Mouse (Mus musculus) lung, embryonic 15.5 days (tissue): ENCODE measurements around the gene Akt3. TPM values are rescaled to one million over a fixed set of nuclear protein-coding genes. Genes with fewer than 3 reads are reported as not detected.

Experiments
- ATAC-seq: fragments of 200-750 bp; cut with Nextera tagmentation; 2 replicates; pipeline ENCODE4 v1.8.0; 2017; ENCODE audit warnings: moderate number of reproducible peaks, borderline replicate concordance; ENCODE audit not compliant: low FRiP score, low TSS enrichment; ENCODE audit errors: extremely low read depth
- H3K27ac ChIP-seq: fragments of 300-500 bp; sonication (generic); 2 replicates; pipeline ENCODE4 v1.5.1; 2015; ENCODE audit warnings: moderate library complexity, mild to moderate bottlenecking, inconsistent platforms
- H3K27me3 ChIP-seq: fragments of 300-500 bp; sonication (generic); 2 replicates; pipeline ENCODE4 v1.6.1; 2015; ENCODE audit warnings: inconsistent platforms
- H3K36me3 ChIP-seq: fragments of 300-500 bp; sonication (generic); 2 replicates; pipeline ENCODE4 v1.6.1; 2015; ENCODE audit warnings: inconsistent platforms
- H3K4me1 ChIP-seq: fragments of 300-500 bp; sonication (generic); 2 replicates; pipeline ENCODE4 v1.6.1; 2015; ENCODE audit warnings: inconsistent platforms
- H3K4me2 ChIP-seq: fragments of 300-500 bp; sonication (generic); 2 replicates; pipeline ENCODE4 v1.6.1; 2015; ENCODE audit warnings: inconsistent platforms, mild to moderate bottlenecking, moderate library complexity
- H3K4me3 ChIP-seq: fragments of 300-500 bp; sonication (generic); 2 replicates; pipeline ENCODE4 v1.5.1; 2015; ENCODE audit warnings: mild to moderate bottlenecking, inconsistent platforms
- H3K9ac ChIP-seq: fragments of 300-500 bp; sonication (generic); 2 replicates; pipeline ENCODE4 v1.6.1; 2015; ENCODE audit warnings: inconsistent platforms
- H3K9me3 ChIP-seq: fragments of 300-500 bp; sonication (generic); 2 replicates; pipeline ENCODE4 v1.6.1; 2016; ENCODE audit warnings: inconsistent platforms
- WGBS: fragments of 180-500 bp; shearing (Covaris S2); methylation state at CpG from one replicate; pipeline ENCODE4 v1.1.7; 2015; 5-methylcytosine and 5-hydroxymethylcytosine counted together
- polyA plus RNA-seq: library from polyadenylated mRNA; unstranded; fragments of >200 nt; fragmentation: Nextera tagmentation; extraction: Ambion mirVana; gene quantifications from 2 replicates; pipeline ENCODE4 v1.2.1, GENCODE M21; 2015

The Akt3 gene
- polyA plus RNA-seq, 1 experiment from 2014 or later = 5.3 TPM

- Histone ChIP-seq H3K9me3 (no peaks in the 10 kb centered on the region), H3K27me3 (no peaks in the 10 kb centered on the region), H3K4me3 (no peak overlapping the region), H3K27ac (no peak overlapping the region), H3K4me2 (no peak overlapping the region), H3K9ac (no peak overlapping the region), H3K36me3 (no peaks in the 10 kb centered on the region), H3K4me1 (no peaks in the 10 kb centered on the region)
- ATAC-seq = no peak
- 92% methylated on average over 5 of the region's 5 CpGs for WGBS
Measured at GRCm38 (mm10) chr1:177090465-177090864, 167.5 kb downstream of the Akt3 start.

GRCm38 (mm10) chr1:177089515-177089914 lies 168.5 kb downstream of the Akt3 start:
- Histone ChIP-seq H3K9me3 (no peaks in the 10 kb centered on the region), H3K4me2 (no peak overlapping the region), H3K27ac (no peak overlapping the region), H3K36me3 (no peaks in the 10 kb centered on the region), H3K4me3 (no peak overlapping the region), H3K4me1 (no peaks in the 10 kb centered on the region), H3K9ac (no peak overlapping the region), H3K27me3 (no peaks in the 10 kb centered on the region)
- ATAC-seq = no peak
- WGBS = 45% methylated on average over 3 of the region's 3 CpGs

- Histone ChIP-seq H3K36me3 (no peaks in the 10 kb centered on the region), H3K27ac (no peak overlapping the region), H3K4me1 (no peaks in the 10 kb centered on the region), H3K27me3 (no peaks in the 10 kb centered on the region), H3K4me3 (no peak overlapping the region), H3K4me2 (no peak overlapping the region), H3K9ac (no peak overlapping the region), H3K9me3 (no peaks in the 10 kb centered on the region)
- ATAC-seq = no peak
- 74% methylated on average over 4 of the region's 4 CpGs for WGBS
Measured at GRCm38 (mm10) chr1:177089048-177089447, 169.0 kb downstream of the Akt3 start.

- H3K36me3 ChIP-seq = no peaks in the 10 kb centered on the region
- no peak overlapping the region for H3K9ac ChIP-seq
- H3K4me1 ChIP-seq = no peaks in the 10 kb centered on the region
- 76% methylated on average over 1 of the region's 1 CpGs for WGBS
- H3K27me3 ChIP-seq = no peaks in the 10 kb centered on the region
- no peak for ATAC-seq
- H3K27ac ChIP-seq = no peak overlapping the region
- H3K4me2 ChIP-seq = no peak overlapping the region
- no peaks in the 10 kb centered on the region for H3K9me3 ChIP-seq
- no peak overlapping the region for H3K4me3 ChIP-seq
Measured at GRCm38 (mm10) chr1:177081957-177082645, 175.9 kb downstream of the Akt3 start.

- Histone ChIP-seq H3K36me3 (no peaks in the 10 kb centered on the region), H3K27ac (no peak overlapping the region), H3K9me3 (no peaks in the 10 kb centered on the region)
Measured at GRCm38 (mm10) chr1:177069161-177069560, 188.8 kb downstream of the Akt3 start.

GRCm38 (mm10) chr1:177067123-177067646 lies 190.8 kb downstream of the Akt3 start:
- H3K4me1 ChIP-seq = no peaks in the 10 kb centered on the region
- H3K9me3 ChIP-seq = no peaks in the 10 kb centered on the region
- no peak overlapping the region for H3K4me3 ChIP-seq
- H3K4me2 ChIP-seq = no peak overlapping the region
- no peak for ATAC-seq
- H3K9ac ChIP-seq = no peak overlapping the region
- 88% methylated on average over 8 of the region's 8 CpGs for WGBS
- no peaks in the 10 kb centered on the region for H3K27me3 ChIP-seq
- H3K36me3 ChIP-seq = no peaks in the 10 kb centered on the region
- no peak overlapping the region for H3K27ac ChIP-seq

More at GRCm38 (mm10) chr1:177069161-177069560, 188.8 kb downstream of the Akt3 start:
- Histone ChIP-seq H3K27me3 (no peaks in the 10 kb centered on the region), H3K4me2 (no peak overlapping the region), H3K4me3 (no peak overlapping the region), H3K4me1 (no peaks in the 10 kb centered on the region), H3K9ac (no peak overlapping the region)
- 94% methylated on average over 2 of the region's 2 CpGs for WGBS
- no peak for ATAC-seq

- Histone ChIP-seq H3K4me1 (no peaks in the 10 kb centered on the region), H3K27me3 (no peaks in the 10 kb centered on the region), H3K9me3 (no peaks in the 10 kb centered on the region), H3K4me2 (no peak overlapping the region), H3K27ac (no peak overlapping the region), H3K4me3 (no peak overlapping the region), H3K9ac (no peak overlapping the region), H3K36me3 (no peaks in the 10 kb centered on the region)
- no peak for ATAC-seq
Measured at GRCm38 (mm10) chr1:177065732-177066131, 192.3 kb downstream of the Akt3 start.

GRCm38 (mm10) chr1:177061761-177062160 lies 196.2 kb downstream of the Akt3 start:
- Histone ChIP-seq H3K4me2 (no peak overlapping the region), H3K9me3 (no peaks in the 10 kb centered on the region), H3K27me3 (no peaks in the 10 kb centered on the region), H3K4me1 (no peaks in the 10 kb centered on the region), H3K27ac (no peak overlapping the region), H3K9ac (no peak overlapping the region), H3K36me3 (no peaks in the 10 kb centered on the region), H3K4me3 (no peak overlapping the region)
- no peak for ATAC-seq
- 92% methylated on average over 2 of the region's 2 CpGs for WGBS

GRCm38 (mm10) chr1:177054891-177055290 lies 203.1 kb downstream of the Akt3 start:
- Histone ChIP-seq H3K9ac (no peak overlapping the region), H3K36me3 (no peaks in the 10 kb centered on the region), H3K4me3 (no peak overlapping the region), H3K9me3 (no peaks in the 10 kb centered on the region), H3K27ac (no peak overlapping the region), H3K27me3 (no peaks in the 10 kb centered on the region), H3K4me1 (no peaks in the 10 kb centered on the region), H3K4me2 (no peak overlapping the region)
- ATAC-seq = no peak
- 72% methylated on average over 2 of the region's 2 CpGs for WGBS

- no peaks in the 10 kb centered on the region for H3K27me3 ChIP-seq
- no peak overlapping the region for H3K27ac ChIP-seq
- H3K4me3 ChIP-seq = no peak overlapping the region
- peak; percentile 35; the same call in 1 of the 2 replicates for ATAC-seq
- no peaks in the 10 kb centered on the region for H3K9me3 ChIP-seq
- H3K4me2 ChIP-seq = no peak overlapping the region
- 45% methylated on average over 11 of the region's 11 CpGs for WGBS
- no peak overlapping the region for H3K9ac ChIP-seq
- H3K36me3 ChIP-seq = no peaks in the 10 kb centered on the region
- H3K4me1 ChIP-seq = no peaks in the 10 kb centered on the region
Measured at GRCm38 (mm10) chr1:177051366-177051963, 206.5 kb downstream of the Akt3 start.

- no peak overlapping the region for H3K9ac ChIP-seq
- H3K9me3 ChIP-seq = no peaks in the 10 kb centered on the region
- ATAC-seq = no peak
- H3K27ac ChIP-seq = no peak overlapping the region
- WGBS = 95% methylated on average over 2 of the region's 2 CpGs
- H3K27me3 ChIP-seq = no peaks in the 10 kb centered on the region
- no peaks in the 10 kb centered on the region for H3K4me1 ChIP-seq
- no peak overlapping the region for H3K4me3 ChIP-seq
- H3K4me2 ChIP-seq = no peak overlapping the region
- no peaks in the 10 kb centered on the region for H3K36me3 ChIP-seq
Measured at GRCm38 (mm10) chr1:177048773-177049172, 209.2 kb downstream of the Akt3 start.

- Histone ChIP-seq H3K4me3 (no peak overlapping the region), H3K36me3 (no peaks in the 10 kb centered on the region), H3K9me3 (no peaks in the 10 kb centered on the region), H3K27me3 (no peaks in the 10 kb centered on the region), H3K27ac (no peak overlapping the region), H3K4me1 (no peaks in the 10 kb centered on the region), H3K4me2 (no peak overlapping the region), H3K9ac (no peak overlapping the region)
- WGBS = 68% methylated on average over 2 of the region's 2 CpGs
- ATAC-seq = no peak
Measured at GRCm38 (mm10) chr1:177046963-177047362, 211.0 kb downstream of the Akt3 start.
